Mouse (Mus musculus): ENCODE measurements around the gene Trem1. TPM values are rescaled to one million over a fixed set of nuclear protein-coding genes. Genes with fewer than 3 reads are reported as not detected.

The Trem1 gene
- total RNA-seq (2021): under 1 TPM; 0.10 to 0.17 TPM
- long read RNA-seq, experiment 1: 0 reads
- long read RNA-seq, experiment 2: 0 reads

DNA sequence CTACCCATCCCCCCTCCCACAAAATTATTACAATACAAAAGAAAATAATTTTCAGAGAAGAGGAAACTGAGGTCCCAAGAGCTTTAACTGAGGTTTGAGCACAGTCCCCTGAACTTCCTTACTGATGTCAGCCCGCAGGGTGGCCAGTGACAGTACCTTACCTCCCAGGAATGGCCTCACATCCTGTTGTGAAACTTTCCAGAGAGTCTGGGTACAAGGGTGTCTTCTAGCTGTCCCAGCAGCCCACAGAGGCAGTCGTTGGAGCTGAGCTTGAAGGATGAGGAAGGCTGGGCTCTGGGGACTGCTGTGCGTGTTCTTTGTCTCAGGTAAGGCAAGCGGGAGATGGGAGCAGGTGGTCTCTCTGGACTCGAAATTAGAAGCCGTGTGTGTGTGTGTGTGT is at the start of gene Trem1:
Gene Trem1, plus strand, starts transcription at position 251 of the 400 bp plus-strand sequence.
- DNase-seq: no peak

DNA sequence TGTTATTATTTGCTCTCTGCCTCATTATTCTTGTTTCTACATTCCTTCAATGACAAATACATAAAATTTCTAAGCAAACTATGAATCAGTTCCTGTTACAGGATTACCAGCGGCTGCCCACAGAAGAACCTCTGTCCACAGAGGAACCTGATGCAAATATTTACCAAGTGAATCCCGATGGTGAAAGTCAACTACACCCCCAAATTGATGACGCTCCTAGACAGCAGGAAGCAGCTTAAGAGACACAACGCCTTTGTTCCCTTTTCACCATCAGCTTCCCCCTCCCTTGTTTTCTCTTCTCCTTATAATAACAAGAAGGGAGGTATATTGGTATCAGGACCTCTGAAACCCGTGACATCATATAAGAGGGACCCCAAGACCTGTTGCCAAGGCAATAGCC is 47.3 kb upstream of the Trem1 start:
- no peak for DNase-seq

DNA sequence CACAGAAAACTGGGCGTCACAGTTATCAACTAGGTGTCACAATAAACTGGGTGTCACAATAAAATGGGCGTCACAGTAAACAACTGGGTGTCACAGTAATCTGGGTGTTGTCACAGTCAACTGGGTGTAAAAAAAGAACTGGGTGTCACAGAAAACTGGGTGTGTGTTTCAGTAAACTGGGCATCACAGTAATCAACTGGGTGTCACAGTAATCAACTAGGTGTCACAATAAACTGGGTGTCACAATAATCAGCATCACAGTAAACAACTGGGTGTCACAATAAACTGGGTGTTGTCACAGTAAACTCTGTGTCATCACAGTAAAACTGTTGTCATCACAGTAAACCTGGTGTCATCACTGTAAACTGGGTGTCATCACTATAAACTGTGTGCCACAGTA is 40.2 kb upstream of the Trem1 start:
- DNase-seq: no peak

DNA sequence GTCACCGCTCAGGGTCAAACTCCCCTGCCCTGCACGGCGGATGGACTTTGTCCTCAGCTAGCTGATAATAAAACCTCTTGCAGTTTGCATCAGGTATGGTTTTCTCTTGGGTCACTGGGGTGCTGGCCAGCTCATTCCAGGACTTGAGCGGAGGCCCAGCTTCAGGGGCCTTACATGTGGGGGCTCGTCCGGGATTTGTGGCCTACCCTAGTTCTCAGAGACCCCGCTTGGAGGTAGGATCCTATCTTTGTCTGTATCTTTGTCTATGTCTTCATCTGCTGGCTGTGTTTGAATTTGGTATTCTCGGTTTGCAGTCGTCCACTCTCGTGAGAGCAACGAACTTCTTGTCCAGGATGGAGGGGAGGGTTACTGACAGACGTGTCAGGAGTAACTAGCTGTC is 29.5 kb upstream of the Trem1 start:
- DNase-seq: no peak

DNA sequence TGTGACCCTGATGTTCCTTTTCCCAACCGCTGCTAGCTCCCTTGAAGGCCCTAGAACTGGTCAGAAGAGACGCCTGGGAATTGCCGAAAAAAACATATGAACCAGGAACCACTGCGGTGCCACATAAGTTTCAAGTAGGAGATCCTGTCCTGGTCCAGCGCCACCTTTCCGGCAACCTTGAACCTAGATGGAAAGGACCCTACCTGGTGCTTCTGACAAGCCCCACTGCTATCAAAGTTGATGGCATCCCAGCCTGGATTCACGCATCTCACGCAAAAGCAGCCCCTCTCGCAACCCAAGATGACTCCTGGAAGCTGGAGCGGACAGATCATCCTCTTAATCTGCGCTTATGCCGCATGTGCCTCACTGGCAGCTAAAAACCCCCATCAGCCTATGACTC is 20.0 kb upstream of the Trem1 start:
- no peak for DNase-seq

GRCm38 (mm10) chr17:48213511-48213910 is 19.1 kb upstream of the Trem1 start:
- no peak for DNase-seq

- DNase-seq: no peak
Measured at GRCm38 (mm10) chr17:48215429-48215828, 17.1 kb upstream of the Trem1 start.

- DNase-seq: no peak
Measured at GRCm38 (mm10) chr17:48230680-48231079, 1.9 kb upstream of the Trem1 start.

DNA sequence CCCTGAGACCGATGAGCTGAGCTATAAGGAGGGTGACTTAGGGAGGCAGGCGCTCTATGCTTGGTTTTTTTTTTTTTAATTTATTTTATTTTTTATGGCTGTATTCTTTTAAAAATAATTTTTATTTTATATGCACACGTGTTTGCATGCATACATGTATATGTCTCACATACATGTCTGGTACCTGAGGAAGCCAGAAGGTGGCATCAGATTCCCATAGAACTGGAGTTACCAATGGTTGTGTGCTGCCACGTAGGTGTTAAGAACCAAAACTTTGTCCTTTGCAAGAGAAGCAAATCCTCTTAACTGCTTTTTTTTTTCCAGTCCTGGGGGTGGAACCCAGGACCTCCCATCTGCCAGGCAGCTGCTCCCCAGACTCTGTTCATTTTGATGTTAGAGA is 1.2 kb downstream of the Trem1 start:
- DNase-seq: no peak

DNA sequence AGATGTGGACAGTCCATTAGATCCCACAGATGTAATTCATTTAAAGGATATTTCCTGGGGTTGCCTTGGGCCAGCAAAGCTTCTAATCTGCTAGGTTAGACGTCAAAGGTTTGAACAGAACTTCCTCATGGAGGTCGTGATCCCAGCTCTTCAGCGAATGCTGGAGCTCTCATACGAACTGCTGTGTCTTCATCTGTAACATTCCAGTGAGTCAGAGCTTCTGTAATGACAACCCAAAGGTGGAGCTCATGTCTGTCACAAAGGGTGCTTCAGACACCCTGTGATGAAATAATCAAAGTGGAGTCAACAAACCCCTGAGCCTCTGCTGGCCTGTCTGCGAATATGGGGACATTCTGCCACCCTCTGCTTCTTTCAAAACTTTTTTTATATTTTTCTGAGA is 2.0 kb downstream of the Trem1 start:
- no peak for DNase-seq

DNA sequence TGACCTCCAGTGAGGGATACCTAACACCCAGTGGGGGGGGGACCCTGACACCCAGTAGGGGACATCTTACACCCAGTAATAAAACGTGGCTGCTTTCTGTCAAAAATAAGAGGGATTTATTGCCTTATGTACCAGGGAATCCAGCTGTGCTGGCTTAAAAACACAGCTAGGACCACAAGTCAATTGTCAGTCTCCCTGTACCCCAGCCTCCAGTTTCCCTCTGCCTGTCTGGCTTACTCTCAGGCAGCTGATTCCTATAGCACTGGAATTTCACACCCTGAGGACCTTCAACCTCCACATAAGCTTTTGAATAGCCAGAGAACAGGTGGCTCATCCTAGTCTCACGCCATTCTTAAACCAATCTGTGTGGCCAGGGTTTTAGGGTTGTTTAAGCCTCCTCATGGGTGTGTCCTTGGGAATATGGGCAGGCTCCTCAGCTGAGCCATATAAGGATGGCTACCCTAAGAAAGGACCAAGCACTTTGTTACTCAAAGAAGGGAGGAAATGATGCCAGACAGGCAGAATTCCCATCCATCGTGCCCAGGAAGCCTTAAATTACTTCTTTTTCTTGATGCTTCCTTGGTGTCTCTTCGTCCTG is 3.3 kb downstream of the Trem1 start:
- no peak for DNase-seq

GRCm38 (mm10) chr17:48237621-48238020 is 5.1 kb downstream of the Trem1 start:
- no peak for DNase-seq

DNA sequence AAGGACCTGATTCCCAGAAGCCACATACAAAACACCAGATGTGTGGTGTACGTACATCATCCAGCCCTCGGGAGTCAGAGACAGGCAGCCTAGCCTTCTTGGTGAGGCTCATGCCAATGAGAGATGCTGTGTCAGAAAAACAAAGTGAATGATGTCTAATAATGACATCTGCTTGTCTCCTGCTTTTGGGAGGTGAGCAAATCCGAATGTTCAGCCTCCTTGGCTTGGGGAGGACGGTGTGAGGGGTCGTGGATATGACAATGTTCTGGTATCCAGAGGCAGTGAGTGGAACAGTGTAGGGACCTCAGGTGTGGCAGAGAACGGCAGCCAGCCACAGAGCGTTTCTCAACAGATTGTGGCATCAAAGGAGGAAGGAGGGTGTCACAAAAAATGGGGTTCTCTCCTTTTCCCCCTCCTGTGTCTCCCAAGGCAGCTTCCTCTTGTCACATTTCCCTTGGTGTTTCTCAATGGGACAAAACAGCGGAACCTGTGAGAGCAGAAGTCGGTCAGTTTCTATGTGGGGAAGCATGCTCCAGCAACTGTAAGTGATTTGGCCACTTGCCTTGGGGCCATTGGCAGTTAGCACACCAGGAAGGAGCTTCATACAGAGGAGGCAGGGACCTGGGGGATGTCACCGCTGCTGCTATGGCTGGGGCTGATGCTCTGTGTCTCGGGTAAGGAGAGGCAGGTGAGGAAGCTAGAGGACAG is 14.8 kb downstream of the Trem1 start, which contains the start of gene Trem3:
Gene Trem3, plus strand, starts transcription at position 557 of the 708 bp plus-strand sequence.
- no peak for DNase-seq

DNA sequence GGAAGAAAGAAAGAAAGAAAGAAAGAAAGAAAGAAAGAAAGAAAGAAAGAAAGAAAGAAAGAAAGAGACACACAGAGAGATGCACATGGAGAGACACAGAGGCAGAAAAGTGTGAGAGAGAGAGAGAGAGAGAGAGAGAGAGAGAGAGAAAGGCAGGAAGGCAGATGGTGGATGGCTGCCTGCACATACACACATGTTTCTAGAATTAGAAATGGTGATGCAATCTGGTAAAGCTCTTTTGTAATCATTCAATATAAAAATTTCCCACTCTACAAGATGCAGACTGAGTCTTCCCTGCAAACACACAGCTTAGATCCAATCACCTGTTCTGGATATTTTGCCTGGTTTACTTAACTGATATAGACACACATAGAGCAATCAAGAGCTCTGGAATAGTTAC is 16.5 kb downstream of the Trem1 start:
- no peak for DNase-seq

DNA sequence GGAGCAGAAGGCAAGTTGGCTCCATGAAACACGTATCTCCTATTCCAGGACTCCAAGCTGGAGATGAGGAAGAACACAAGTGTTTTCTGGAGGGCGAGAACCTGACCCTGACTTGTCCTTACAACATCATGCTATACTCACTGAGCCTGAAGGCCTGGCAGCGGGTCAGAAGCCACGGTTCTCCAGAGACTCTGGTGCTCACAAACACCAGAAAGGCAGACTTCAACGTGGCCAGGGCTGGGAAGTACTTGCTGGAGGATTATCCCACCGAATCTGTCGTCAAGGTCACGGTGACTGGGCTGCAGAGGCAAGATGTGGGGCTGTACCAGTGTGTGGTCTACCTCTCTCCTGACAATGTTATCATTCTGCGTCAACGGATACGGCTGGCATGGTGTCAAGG is 16.9 kb downstream of the Trem1 start:
- DNase-seq: peak in 1 of 2 experiments; percentile 24

DNA sequence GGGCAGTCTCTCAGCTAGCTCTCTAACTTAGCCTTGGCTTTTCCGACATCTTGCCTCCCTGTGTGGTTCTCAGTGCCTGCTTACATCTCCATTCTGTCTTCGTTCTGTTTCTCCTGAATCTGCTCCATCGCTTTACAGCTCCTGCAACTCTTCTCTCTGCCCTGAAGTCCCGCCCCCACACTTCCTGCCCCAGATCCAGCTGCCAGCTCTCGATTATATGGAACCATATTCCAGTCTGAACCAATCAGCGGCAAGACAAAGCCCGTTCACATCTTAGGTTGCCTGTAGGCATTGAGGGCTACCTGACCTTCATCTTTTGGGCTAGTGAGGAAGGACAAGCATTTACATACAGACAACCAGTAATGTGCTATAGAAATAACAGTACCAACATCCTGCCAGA is 18.1 kb downstream of the Trem1 start:
- DNase-seq: no peak

DNA sequence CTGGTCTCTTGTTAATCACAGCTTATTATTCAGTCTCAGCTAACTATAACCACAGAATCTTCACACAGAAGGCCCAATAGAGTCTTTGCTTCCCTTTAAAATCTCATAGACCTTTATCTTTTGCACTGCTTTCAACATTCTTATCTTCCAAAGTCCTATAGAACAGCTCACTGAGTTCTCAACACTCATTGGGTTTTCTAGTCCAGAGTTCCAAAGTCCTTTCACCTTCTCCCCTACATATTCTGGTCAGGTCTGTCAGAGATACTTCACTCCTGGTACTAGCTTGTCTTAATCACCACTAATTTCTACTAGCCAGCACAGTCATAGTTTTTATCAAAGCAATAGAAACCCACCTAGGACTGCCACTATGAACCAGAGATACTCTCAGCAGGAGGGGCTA is 24.0 kb downstream of the Trem1 start:
- DNase-seq: no peak

DNA sequence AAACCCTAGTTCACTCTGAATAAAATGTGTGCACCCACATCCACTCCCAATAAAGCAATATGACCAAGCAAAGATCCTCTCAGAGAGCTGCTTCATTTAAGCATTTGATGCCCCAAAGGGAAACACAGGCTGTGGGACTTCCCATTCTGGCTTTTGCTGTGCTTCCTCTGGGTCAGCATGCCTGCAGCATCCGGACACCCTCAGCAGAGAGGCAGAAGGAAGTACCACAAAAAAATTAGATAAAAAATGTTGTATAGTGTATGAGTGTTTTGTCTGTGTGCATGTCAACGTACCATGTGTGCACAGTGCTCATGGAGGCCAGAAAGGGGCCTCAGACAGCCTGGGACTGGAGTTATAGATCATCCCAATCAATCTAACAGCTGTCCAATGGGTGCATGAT is 29.3 kb downstream of the Trem1 start:
- no peak for DNase-seq

- no peak for DNase-seq
Measured at GRCm38 (mm10) chr17:48263741-48264362, 31.3 kb downstream of the Trem1 start, which contains the start of gene Treml4. Treml4 (plus strand) TSS chr17:48264295.

- no peak for DNase-seq
Measured at GRCm38 (mm10) chr17:48264662-48265061, 32.1 kb downstream of the Trem1 start.

DNA sequence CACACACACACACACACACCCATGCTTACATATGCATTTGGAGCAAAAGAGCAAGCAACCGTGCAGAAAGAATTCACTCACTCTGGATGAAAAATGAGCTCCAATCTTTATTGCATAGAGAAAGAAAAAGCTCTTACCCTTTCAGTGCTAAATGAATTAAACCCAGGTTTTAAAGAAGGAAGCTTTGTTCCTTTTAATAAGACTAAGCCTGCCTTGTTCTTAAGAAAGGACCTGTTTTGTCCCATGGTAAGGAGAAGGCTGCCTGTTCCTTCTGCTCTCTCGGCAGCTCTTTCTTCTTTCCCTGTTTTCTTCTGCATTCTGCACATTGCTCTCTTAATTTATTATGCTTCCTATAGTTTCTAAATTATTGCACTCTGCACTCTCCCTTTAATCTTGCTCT is 33.6 kb downstream of the Trem1 start:
- DNase-seq: no peak

GRCm38 (mm10) chr17:48266610-48267304 is 34.2 kb downstream of the Trem1 start:
- no peak for DNase-seq

DNA sequence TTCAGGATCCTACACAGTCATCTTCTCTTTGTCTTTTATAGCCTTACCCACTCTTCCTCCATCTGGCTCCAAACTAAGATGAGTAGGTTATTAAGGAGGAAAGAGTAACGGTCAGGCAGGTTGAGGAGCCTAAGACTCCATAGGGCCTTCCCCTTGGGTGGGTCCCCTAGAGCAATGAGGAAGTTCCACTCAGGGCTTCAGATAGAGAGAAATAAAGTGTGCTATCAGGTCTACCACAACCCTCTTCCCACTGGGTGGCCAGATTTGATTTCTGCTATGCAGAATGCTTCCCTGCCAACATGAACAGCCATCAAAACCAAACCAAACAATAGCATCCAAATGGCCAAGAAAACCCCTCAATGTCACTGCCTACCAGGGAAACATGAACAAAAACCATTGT is 35.0 kb downstream of the Trem1 start:
- no peak for DNase-seq

Data from adrenal gland, postnatal 36 days (tissue).